Mouse (Mus musculus) bone marrow, adult 2 months (tissue): ENCODE measurements around the gene Clcn3.
A peak's percentile ranks its signal among the peaks of the same experiment; 100 is the strongest.

Experiments
- CTCF ChIP-seq: fragments of 200-500 bp; IDR thresholded peaks from 2 replicates; pipeline ENCODE4 v1.5.1; 2011; ENCODE audit warnings: low read length, control low read depth; ENCODE audit not compliant: control insufficient read depth, insufficient read depth
- POLR2A ChIP-seq: fragments of 200-500 bp; IDR thresholded peaks from 2 replicates; pipeline ENCODE4 v1.6.1; 2011; ENCODE audit warnings: low read depth, mild to moderate bottlenecking, control low read depth, low read length, borderline replicate concordance; ENCODE audit not compliant: control insufficient read depth

DNA sequence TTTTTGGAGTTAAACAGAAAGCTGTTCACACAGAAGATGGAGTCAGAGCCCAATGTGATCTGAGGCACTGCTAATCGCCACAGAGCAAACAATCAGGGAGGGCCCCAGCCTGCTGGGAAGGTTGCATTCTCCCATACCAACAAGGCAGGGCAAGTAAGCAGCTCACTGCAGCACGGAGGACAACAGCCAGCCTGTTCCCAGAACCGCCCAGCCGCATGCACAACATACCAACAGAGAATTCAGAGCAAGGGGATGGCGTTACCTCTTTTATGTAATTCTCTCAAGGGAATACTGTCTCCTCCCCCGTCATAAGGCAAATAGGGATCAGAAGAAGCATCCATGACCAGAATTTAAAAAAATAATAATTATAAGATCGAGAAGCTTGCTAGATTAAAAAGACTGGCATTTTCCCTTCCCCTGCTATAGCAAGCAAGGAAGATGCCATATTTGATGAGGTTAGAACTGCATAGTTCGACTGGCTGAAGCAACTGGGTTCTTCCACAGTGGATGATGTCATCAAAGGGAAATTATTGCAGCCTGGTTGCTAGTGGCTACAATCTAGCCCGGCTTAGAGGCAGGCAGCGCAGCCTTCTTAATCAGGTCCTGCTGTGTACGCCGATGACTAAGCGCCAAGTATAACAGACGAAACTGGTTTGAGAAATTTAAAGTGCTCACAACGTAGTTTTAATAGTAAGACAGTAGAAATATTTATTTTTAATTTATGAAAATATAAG is 28.7 kb downstream of the Clcn3 start:
- TF ChIP-seq CTCF (no peak), POLR2A (peak; percentile 49)
